Comparison of ENCODE assay signal across 9 mouse cellular contexts in genomic region chr19:3586540-3586939, GRCm38 (mm10). TPM values are rescaled to one million over a fixed set of nuclear protein-coding genes. Genes with fewer than 3 reads are reported as not detected.
DNase-seq lines count a peak whose midpoint lies in the region; ATAC-seq lines count a peak whose summit lies in the region.
"Had no signal": no experiment of that assay in that cellular context is flagged by ENCODE, and none has a peak within 500 bp of the region (broad histone marks: within the 10 kb centered on the region; RNA-seq: fewer than 3 reads in every experiment).

No protein-coding gene starts in this region.

- ATAC-seq in heart, embryonic 12.5 days (ENCODE audit: insufficient number of reproducible peaks, low FRiP score): no peak; the same call in 1 of the 2 replicates
- ATAC-seq in granulocyte monocyte progenitor cell, adult 5-6 weeks (replicated peaks; ENCODE audit: poor library complexity, severe bottlenecking): peak; percentile 76
- no peak for ATAC-seq in limb, embryonic 11.5 days (ENCODE audit: insufficient number of reproducible peaks, low FRiP score, low TSS enrichment, low read depth)
- no peak for ATAC-seq in neural tube, embryonic 11.5 days (ENCODE audit: insufficient read depth, low FRiP score, low TSS enrichment)

- H3K9me3 ChIP-seq in heart, embryonic 12.5 days (replicated peaks): no peaks in the 10 kb centered on the region
- H3K9me3 ChIP-seq in limb, embryonic 11.5 days (ENCODE audit: control insufficient read depth, low read length): no peaks in the 10 kb centered on the region
- no peaks in the 10 kb centered on the region for H3K9me3 ChIP-seq in neural tube, embryonic 11.5 days (ENCODE audit: control insufficient read depth, low read length)
- H3K9me3 ChIP-seq: limb, embryonic 12.5 days had no signal

- peak; percentile 43 to 73 for DNase-seq in heart, adult 18-20 months
- peak; percentile 42 to 43 for DNase-seq in CD8-positive naive resting alpha-beta T cell, adult 2 months (ENCODE audit: low read depth in 2 of 2, low spot score in 2 of 2)
- peak; percentile 75 to 79 for DNase-seq in adrenal gland, postnatal 36 days
- DNase-seq in limb, embryonic 11.5 days (ENCODE audit: low spot score): peak; percentile 70
- DNase-seq in neural tube, embryonic 11.5 days (ENCODE audit: low spot score): peak; percentile 58
- DNase-seq in ovary, postnatal 10 days (ENCODE audit: low spot score): no peak

- no peak overlapping the region for H3K4me2 ChIP-seq in heart, embryonic 12.5 days
- no peak overlapping the region for H3K4me2 ChIP-seq in limb, embryonic 11.5 days (ENCODE audit: low read depth, severe bottlenecking)
- H3K4me2 ChIP-seq in neural tube, embryonic 11.5 days (ENCODE audit: low read depth): no peak overlapping the region
- H3K4me2 ChIP-seq: limb, embryonic 12.5 days had no signal

- WGBS in heart, embryonic 12.5 days: 45% methylated on average over 1 of the region's 1 CpGs
- WGBS in limb, embryonic 11.5 days: 40% methylated on average over 1 of the region's 1 CpGs
- 40% methylated on average over 1 of the region's 1 CpGs for WGBS in neural tube, embryonic 11.5 days

- no peak overlapping the region for H3K27ac ChIP-seq in heart, embryonic 12.5 days (ENCODE audit: poor library complexity, severe bottlenecking)
- no peak overlapping the region for H3K27ac ChIP-seq in limb, embryonic 11.5 days (replicated peaks; ENCODE audit: low read depth, low read length)
- H3K27ac ChIP-seq in neural tube, embryonic 11.5 days (ENCODE audit: low read depth, low read length): no peak overlapping the region
- H3K27ac ChIP-seq: limb, embryonic 12.5 days had no signal

- H3K4me3 ChIP-seq in heart, embryonic 12.5 days: no peak overlapping the region
- H3K4me3 ChIP-seq in limb, embryonic 11.5 days (ENCODE audit: low read depth, low read length): no peak overlapping the region
- no peak overlapping the region for H3K4me3 ChIP-seq in neural tube, embryonic 11.5 days (ENCODE audit: low read depth, low read length)
- H3K4me3 ChIP-seq: limb, embryonic 12.5 days had no signal

- no peaks in the 10 kb centered on the region for H3K27me3 ChIP-seq in heart, embryonic 12.5 days (replicated peaks)
- H3K27me3 ChIP-seq in limb, embryonic 11.5 days (ENCODE audit: control insufficient read depth, insufficient read depth, low read length): no peaks in the 10 kb centered on the region
- H3K27me3 ChIP-seq in neural tube, embryonic 11.5 days (ENCODE audit: control insufficient read depth, insufficient read depth, low read length): no peaks in the 10 kb centered on the region
- H3K27me3 ChIP-seq: limb, embryonic 12.5 days had no signal

- H3K4me1 ChIP-seq in heart, embryonic 12.5 days (replicated peaks): peaks cover 5% of the 10 kb centered on the region; the same call in 1 of the 2 replicates
- no peaks in the 10 kb centered on the region for H3K4me1 ChIP-seq in limb, embryonic 11.5 days (ENCODE audit: control insufficient read depth, insufficient read depth, low read length)
- no peaks in the 10 kb centered on the region for H3K4me1 ChIP-seq in neural tube, embryonic 11.5 days (ENCODE audit: control insufficient read depth, insufficient read depth, low read length)
- H3K4me1 ChIP-seq: limb, embryonic 12.5 days had no signal

- no peak overlapping the region for H3K9ac ChIP-seq in heart, embryonic 12.5 days
- no peak overlapping the region for H3K9ac ChIP-seq in limb, embryonic 11.5 days (ENCODE audit: low read length)
- no peak overlapping the region for H3K9ac ChIP-seq in neural tube, embryonic 11.5 days (ENCODE audit: low read length)
- H3K9ac ChIP-seq: limb, embryonic 12.5 days had no signal

- H3K36me3 ChIP-seq in heart, embryonic 12.5 days: peaks cover 63% of the 10 kb centered on the region
- H3K36me3 ChIP-seq in limb, embryonic 11.5 days (ENCODE audit: control insufficient read depth, insufficient read depth, low read length): peaks cover 19% of the 10 kb centered on the region
- peaks cover 6% of the 10 kb centered on the region for H3K36me3 ChIP-seq in neural tube, embryonic 11.5 days (ENCODE audit: control insufficient read depth, insufficient read depth, low read length)

RNA-seq across cellular contexts. Expression of gene Ppp6r3, which starts 11.0 kb away (rescaled TPM):
- 10 to 100 TPM; 69.6 to 70.7 TPM for total RNA-seq in heart, adult 18-20 months (2021)
- 59.5 and 62.7 TPM in 2 replicates for polyA plus RNA-seq in heart, embryonic 12.5 days (2016; fragmentation: Nextera tagmentation; extraction: Ambion mirVana)
- 10 to 100 TPM; 92.7 to 98.6 TPM for total RNA-seq in adrenal gland, postnatal 36 days (2021)
- total RNA-seq in granulocyte monocyte progenitor cell, adult 5-6 weeks (2014; fragmentation: Nextera tagmentation): 97.5 and 97.9 TPM in 2 replicates
- 106 and 114 TPM in 2 replicates for total RNA-seq in granulocyte monocyte progenitor cell, adult 5-6 weeks (2017)
- 78.5 and 87.6 TPM in 2 replicates for polyA plus RNA-seq in limb, embryonic 11.5 days (2014; fragmentation: Nextera tagmentation; extraction: Ambion mirVana)
- 85.0 and 88.5 TPM in 2 replicates for polyA plus RNA-seq in neural tube, embryonic 11.5 days (2014; fragmentation: Nextera tagmentation; extraction: Ambion mirVana)
